Mouse (Mus musculus): ENCODE results near the gene Tmcc3.
A peak's percentile ranks its signal among the peaks of the same experiment; 100 is the strongest.

The Tmcc3 gene

GRCm38 (mm10) chr10:94371293-94371692 is 59.5 kb downstream of the Tmcc3 start:
- no peak for DNase-seq (ENCODE audit: low read depth)

- no peak for DNase-seq (ENCODE audit: low read depth)
Measured at GRCm38 (mm10) chr10:94376941-94377340, 65.2 kb downstream of the Tmcc3 start.

- no peak for DNase-seq (ENCODE audit: low read depth)
Measured at GRCm38 (mm10) chr10:94377844-94378243, 66.1 kb downstream of the Tmcc3 start.

GRCm38 (mm10) chr10:94378383-94378782 is 66.6 kb downstream of the Tmcc3 start:
- DNase-seq (ENCODE audit: low read depth) = peak; percentile 67

GRCm38 (mm10) chr10:94380082-94380481 is 68.3 kb downstream of the Tmcc3 start:
- DNase-seq (ENCODE audit: low read depth) = no peak

- no peak for DNase-seq (ENCODE audit: low read depth)
Measured at GRCm38 (mm10) chr10:94380662-94381392, 69.1 kb downstream of the Tmcc3 start.

- no peak for DNase-seq (ENCODE audit: low read depth)
Measured at GRCm38 (mm10) chr10:94381393-94381740, 69.6 kb downstream of the Tmcc3 start.

GRCm38 (mm10) chr10:94382618-94383017 is 70.9 kb downstream of the Tmcc3 start:
- no peak for DNase-seq (ENCODE audit: low read depth)

GRCm38 (mm10) chr10:94383565-94383964 is 71.8 kb downstream of the Tmcc3 start:
- DNase-seq (ENCODE audit: low read depth) = no peak

- DNase-seq (ENCODE audit: low read depth) = no peak
Measured at GRCm38 (mm10) chr10:94389219-94389618, 77.5 kb downstream of the Tmcc3 start.

GRCm38 (mm10) chr10:94391049-94391448 is 79.3 kb downstream of the Tmcc3 start:
- DNase-seq (ENCODE audit: low read depth) = no peak

- DNase-seq (ENCODE audit: low read depth) = no peak
Measured at GRCm38 (mm10) chr10:94394286-94394685, 82.5 kb downstream of the Tmcc3 start.

- DNase-seq (ENCODE audit: low read depth) = no peak
Measured at GRCm38 (mm10) chr10:94397833-94398596, 86.3 kb downstream of the Tmcc3 start.

GRCm38 (mm10) chr10:94400895-94401294 is 89.1 kb downstream of the Tmcc3 start:
- DNase-seq (ENCODE audit: low read depth) = no peak

- DNase-seq (ENCODE audit: low read depth) = no peak
Measured at GRCm38 (mm10) chr10:94405456-94405855, 93.7 kb downstream of the Tmcc3 start.

- no peak for DNase-seq (ENCODE audit: low read depth)
Measured at GRCm38 (mm10) chr10:94406821-94407220, 95.1 kb downstream of the Tmcc3 start.

- DNase-seq (ENCODE audit: low read depth) = peak; percentile 63
Measured at GRCm38 (mm10) chr10:94408356-94409146, 96.8 kb downstream of the Tmcc3 start.

GRCm38 (mm10) chr10:94409661-94410060 is 97.9 kb downstream of the Tmcc3 start:
- no peak for DNase-seq (ENCODE audit: low read depth)

- no peak for DNase-seq (ENCODE audit: low read depth)
Measured at GRCm38 (mm10) chr10:94411594-94411993, 99.8 kb downstream of the Tmcc3 start.

- no peak for DNase-seq (ENCODE audit: low read depth)
Measured at GRCm38 (mm10) chr10:94413770-94414651, 102.3 kb downstream of the Tmcc3 start.

GRCm38 (mm10) chr10:94415950-94416844 is 104.4 kb downstream of the Tmcc3 start:
- DNase-seq (ENCODE audit: low read depth) = peak; percentile 5

Data from c-Kit-positive CD71-negative TER-119-negative erythroid progenitor cells, embryonic 14.5 days (primary cell).